Mouse (Mus musculus): ENCODE data around the gene Rasd1. TPM values are rescaled to one million over a fixed set of nuclear protein-coding genes. Genes with fewer than 3 reads are reported as not detected.

Rasd1 gene
- polyA plus RNA-seq, 1 experiment from 2014 or later, result 8.1 TPM

- Histone ChIP-seq H3K9ac (ENCODE audit: low read length) (no peak overlapping the region), H3K9me3 (ENCODE audit: control insufficient read depth, low read length) (no peaks in the 10 kb centered on the region), H3K27me3 (ENCODE audit: control insufficient read depth, insufficient read depth, low read length) (no peaks in the 10 kb centered on the region), H3K4me3 (ENCODE audit: control insufficient read depth in 1 of 2, insufficient read depth in 1 of 2, low read depth in 1 of 2, low read length in 2 of 2) (no peak overlapping the region), H3K4me1 (ENCODE audit: control insufficient read depth in 2 of 2, insufficient read depth in 2 of 2, low read length in 2 of 2) (peaks cover 8% of the 10 kb centered on the region in 2 experiments; a peak in 3 of 4 replicates), H3K36me3 (ENCODE audit: control insufficient read depth, insufficient read depth, low read length) (no peaks in the 10 kb centered on the region), H3K4me2 (ENCODE audit: low read length) (no peak overlapping the region), H3K27ac (replicated peaks in 1 of 2; ENCODE audit: control insufficient read depth in 1 of 2, insufficient read depth in 1 of 2, low read depth in 2 of 2, low read length in 2 of 2) (no peak overlapping the region)
- WGBS, result 67% methylated on average over 4 of the region's 4 CpGs
- no peak for ATAC-seq (ENCODE audit: insufficient number of reproducible peaks, insufficient read depth, low FRiP score, low read depth)
Observed at GRCm38 (mm10) chr11:59930031-59930430, 34.7 kb downstream of the Rasd1 start.

GRCm38 (mm10) chr11:59921265-59921664 lies 43.5 kb downstream of the Rasd1 start:
- Histone ChIP-seq H3K27me3 (ENCODE audit: control insufficient read depth, insufficient read depth, low read length) (no peaks in the 10 kb centered on the region), H3K9ac (ENCODE audit: low read length) (no peak overlapping the region; the same call in 1 of the 2 replicates), H3K27ac (replicated peaks in 1 of 2; ENCODE audit: control insufficient read depth in 1 of 2, insufficient read depth in 1 of 2, low read depth in 2 of 2, low read length in 2 of 2) (no peak overlapping the region), H3K4me1 (ENCODE audit: control insufficient read depth in 2 of 2, insufficient read depth in 2 of 2, low read length in 2 of 2) (peaks cover 9 to 19% of the 10 kb centered on the region in 2 experiments; a peak in 3 of 4 replicates), H3K4me3 (ENCODE audit: control insufficient read depth in 1 of 2, insufficient read depth in 1 of 2, low read depth in 1 of 2, low read length in 2 of 2) (no peak overlapping the region), H3K9me3 (ENCODE audit: control insufficient read depth, low read length) (no peaks in the 10 kb centered on the region), H3K36me3 (ENCODE audit: control insufficient read depth, insufficient read depth, low read length) (no peaks in the 10 kb centered on the region), H3K4me2 (ENCODE audit: low read length) (peak overlapping the region; percentile 26; the same call in 1 of the 2 replicates)
- no peak for ATAC-seq (ENCODE audit: insufficient number of reproducible peaks, insufficient read depth, low FRiP score, low read depth)
- 17% methylated on average over 7 of the region's 7 CpGs for whole genome bisulfite sequencing

DNA sequence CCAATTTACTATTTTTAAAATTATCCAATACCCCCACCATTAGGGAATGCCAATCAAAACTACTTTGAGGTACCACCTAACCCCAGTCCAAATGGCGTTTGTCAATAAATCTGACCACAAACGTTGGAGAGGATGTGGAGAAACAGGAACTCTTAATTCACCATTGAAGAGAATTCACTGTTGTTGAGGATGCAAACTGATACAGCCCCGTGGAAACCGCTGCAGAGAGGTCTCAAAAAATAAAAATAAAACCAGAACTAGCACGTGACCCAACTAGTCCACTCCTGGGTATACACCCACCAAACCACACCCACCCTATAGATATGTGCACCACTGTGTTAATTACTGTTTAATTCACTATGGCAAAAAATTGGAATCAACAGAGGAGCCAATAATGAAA lies 44.4 kb downstream of the Rasd1 start:
- Histone ChIP-seq H3K9ac (ENCODE audit: low read length) (no peak overlapping the region), H3K36me3 (ENCODE audit: control insufficient read depth, insufficient read depth, low read length) (no peaks in the 10 kb centered on the region), H3K27ac (replicated peaks in 1 of 2; ENCODE audit: control insufficient read depth in 1 of 2, insufficient read depth in 1 of 2, low read depth in 2 of 2, low read length in 2 of 2) (no peak overlapping the region; a peak in 1 of 4 replicates), H3K9me3 (ENCODE audit: control insufficient read depth, low read length) (no peaks in the 10 kb centered on the region), H3K4me2 (ENCODE audit: low read length) (no peak overlapping the region), H3K4me3 (ENCODE audit: control insufficient read depth in 1 of 2, insufficient read depth in 1 of 2, low read depth in 1 of 2, low read length in 2 of 2) (no peak overlapping the region), H3K4me1 (ENCODE audit: control insufficient read depth in 2 of 2, insufficient read depth in 2 of 2, low read length in 2 of 2) (peaks cover 9 to 19% of the 10 kb centered on the region in 2 experiments; a peak in 3 of 4 replicates), H3K27me3 (ENCODE audit: control insufficient read depth, insufficient read depth, low read length) (no peaks in the 10 kb centered on the region)
- no peak for ATAC-seq (ENCODE audit: insufficient number of reproducible peaks, insufficient read depth, low FRiP score, low read depth)
- WGBS, result 71% methylated on average over 5 of the region's 5 CpGs

GRCm38 (mm10) chr11:59919401-59919800 lies 45.3 kb downstream of the Rasd1 start:
- WGBS, result 45% methylated on average over 3 of the region's 3 CpGs
- no peak overlapping the region for H3K4me2 ChIP-seq (ENCODE audit: low read length)
- no peaks in the 10 kb centered on the region for H3K9me3 ChIP-seq (ENCODE audit: control insufficient read depth, low read length)
- peaks cover 9 to 19% of the 10 kb centered on the region in 2 experiments; a peak in 3 of 4 replicates for H3K4me1 ChIP-seq (ENCODE audit: control insufficient read depth in 2 of 2, insufficient read depth in 2 of 2, low read length in 2 of 2)
- no peaks in the 10 kb centered on the region for H3K36me3 ChIP-seq (ENCODE audit: control insufficient read depth, insufficient read depth, low read length)
- no peak overlapping the region for H3K9ac ChIP-seq (ENCODE audit: low read length)
- no peaks in the 10 kb centered on the region for H3K27me3 ChIP-seq (ENCODE audit: control insufficient read depth, insufficient read depth, low read length)
- H3K4me3 ChIP-seq (ENCODE audit: control insufficient read depth in 1 of 2, insufficient read depth in 1 of 2, low read depth in 1 of 2, low read length in 2 of 2), result no peak overlapping the region
- H3K27ac ChIP-seq (replicated peaks in 1 of 2; ENCODE audit: control insufficient read depth in 1 of 2, insufficient read depth in 1 of 2, low read depth in 2 of 2, low read length in 2 of 2), result peak overlapping the region in 1 of 2 experiments; percentile 17; a peak in 1 of 4 replicates
- no peak for ATAC-seq (ENCODE audit: insufficient number of reproducible peaks, insufficient read depth, low FRiP score, low read depth)

DNA sequence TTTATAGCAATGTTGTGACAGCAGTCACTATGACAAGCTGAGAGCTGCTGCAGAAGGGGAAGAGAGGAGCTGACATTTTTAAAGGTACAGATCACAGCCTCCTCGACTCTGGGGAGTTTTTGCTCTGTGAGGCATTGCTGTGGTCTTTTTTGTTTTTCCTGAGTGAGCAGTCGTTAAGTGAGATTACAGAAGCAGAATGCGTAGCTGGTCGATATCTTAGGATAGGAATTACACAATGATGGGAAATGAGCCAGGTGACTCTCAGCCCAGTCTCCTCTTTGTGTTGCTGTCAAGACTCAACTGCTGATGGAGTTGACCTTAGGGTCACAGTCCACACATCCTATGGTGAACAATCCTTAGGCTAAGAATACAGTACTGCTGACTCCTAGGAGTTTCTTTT lies 46.7 kb downstream of the Rasd1 start:
- H3K27me3 ChIP-seq (ENCODE audit: control insufficient read depth, insufficient read depth, low read length), result no peaks in the 10 kb centered on the region
- H3K36me3 ChIP-seq (ENCODE audit: control insufficient read depth, insufficient read depth, low read length), result no peaks in the 10 kb centered on the region
- ATAC-seq (ENCODE audit: insufficient number of reproducible peaks, insufficient read depth, low FRiP score, low read depth), result peak; percentile 68
- H3K4me3 ChIP-seq (ENCODE audit: control insufficient read depth in 1 of 2, insufficient read depth in 1 of 2, low read depth in 1 of 2, low read length in 2 of 2), result no peak overlapping the region
- H3K27ac ChIP-seq (replicated peaks in 1 of 2; ENCODE audit: control insufficient read depth in 1 of 2, insufficient read depth in 1 of 2, low read depth in 2 of 2, low read length in 2 of 2), result peak overlapping the region; percentile 57 to 72; a peak in 3 of 4 replicates
- H3K4me1 ChIP-seq (ENCODE audit: control insufficient read depth in 2 of 2, insufficient read depth in 2 of 2, low read length in 2 of 2), result peaks cover 9 to 19% of the 10 kb centered on the region in 2 experiments; a peak in 3 of 4 replicates
- WGBS, result under 1% methylated on average over 4 of the region's 4 CpGs
- H3K9ac ChIP-seq (ENCODE audit: low read length), result no peak overlapping the region
- H3K4me2 ChIP-seq (ENCODE audit: low read length), result no peak overlapping the region; the same call in 1 of the 2 replicates
- no peaks in the 10 kb centered on the region for H3K9me3 ChIP-seq (ENCODE audit: control insufficient read depth, low read length)

GRCm38 (mm10) chr11:59913702-59914101 lies 51.0 kb downstream of the Rasd1 start:
- H3K4me3 ChIP-seq (ENCODE audit: control insufficient read depth in 1 of 2, insufficient read depth in 1 of 2, low read depth in 1 of 2, low read length in 2 of 2), result no peak overlapping the region
- H3K27ac ChIP-seq (replicated peaks in 1 of 2; ENCODE audit: control insufficient read depth in 1 of 2, insufficient read depth in 1 of 2, low read depth in 2 of 2, low read length in 2 of 2), result peak overlapping the region in 1 of 2 experiments; percentile 14; a peak in 1 of 4 replicates
- H3K4me2 ChIP-seq (ENCODE audit: low read length), result no peak overlapping the region
- no peaks in the 10 kb centered on the region for H3K27me3 ChIP-seq (ENCODE audit: control insufficient read depth, insufficient read depth, low read length)
- H3K4me1 ChIP-seq (ENCODE audit: control insufficient read depth in 2 of 2, insufficient read depth in 2 of 2, low read length in 2 of 2), result peaks cover 6 to 14% of the 10 kb centered on the region in 2 experiments; a peak in 3 of 4 replicates
- WGBS, result 43% methylated on average over 4 of the region's 4 CpGs
- no peak overlapping the region for H3K9ac ChIP-seq (ENCODE audit: low read length)
- no peak for ATAC-seq (ENCODE audit: insufficient number of reproducible peaks, insufficient read depth, low FRiP score, low read depth)
- no peaks in the 10 kb centered on the region for H3K36me3 ChIP-seq (ENCODE audit: control insufficient read depth, insufficient read depth, low read length)
- no peaks in the 10 kb centered on the region for H3K9me3 ChIP-seq (ENCODE audit: control insufficient read depth, low read length)

Other genes starting within 250 kb of the Rasd1 start
- 1.6 and 2.0 TPM in 2 replicates for gene Pld6, start 177.3 kb downstream of the Rasd1 start, polyA plus RNA-seq (2014; fragmentation: Nextera tagmentation; extraction: Ambion mirVana)
- 30.3 and 34.3 TPM in 2 replicates for gene Flcn, start 154.9 kb downstream of the Rasd1 start, polyA plus RNA-seq (2014; fragmentation: Nextera tagmentation; extraction: Ambion mirVana)
- gene Nt5m, start 125.5 kb downstream of the Rasd1 start, polyA plus RNA-seq (2014; fragmentation: Nextera tagmentation; extraction: Ambion mirVana), result 38.8 and 40.1 TPM in 2 replicates
- 163 and 165 TPM in 2 replicates for gene Cops3, start 125.1 kb downstream of the Rasd1 start, polyA plus RNA-seq (2014; fragmentation: Nextera tagmentation; extraction: Ambion mirVana)
- 46.7 and 47.6 TPM in 2 replicates for gene Med9, start 16.7 kb downstream of the Rasd1 start, polyA plus RNA-seq (2014; fragmentation: Nextera tagmentation; extraction: Ambion mirVana)
- gene Pemt, start 81.5 kb upstream of the Rasd1 start, polyA plus RNA-seq (2014; fragmentation: Nextera tagmentation; extraction: Ambion mirVana), result 11.6 and 16.3 TPM in 2 replicates
- gene Rai1, start 140.1 kb upstream of the Rasd1 start, polyA plus RNA-seq (2014; fragmentation: Nextera tagmentation; extraction: Ambion mirVana), result 17.3 and 19.0 TPM in 2 replicates